Mouse (Mus musculus): ENCODE measurements around the gene Gm20518. TPM values are rescaled to one million over a fixed set of nuclear protein-coding genes. Genes with fewer than 3 reads are reported as not detected.
A peak's percentile ranks its signal among the peaks of the same experiment; 100 is the strongest.

Gene Gm20518
- polyA plus RNA-seq, 1 experiment from 2014 or later, result 0.19 TPM

DNA sequence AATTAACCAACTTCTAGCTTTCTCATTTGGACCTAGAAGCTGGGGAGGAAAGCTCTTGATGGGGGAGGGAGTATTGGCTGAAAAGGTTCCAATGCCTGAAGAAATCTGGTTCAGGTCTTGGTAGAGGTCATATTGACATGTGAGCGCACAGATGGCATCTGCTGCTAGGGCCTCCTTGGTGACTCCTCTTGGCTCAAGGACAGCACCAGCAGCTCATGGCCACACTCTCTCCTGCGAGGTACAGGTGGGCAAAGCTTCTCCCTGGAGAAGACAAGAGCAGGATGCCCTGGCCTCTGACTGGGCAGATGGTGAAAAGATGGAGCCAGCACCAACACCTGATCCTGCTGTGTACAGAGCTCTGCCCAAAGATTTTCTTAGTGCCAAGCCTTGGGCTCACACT is 65.0 kb downstream of the Gm20518 start:
- Histone ChIP-seq H3K9me3 (replicated peaks) (no peaks in the 10 kb centered on the region), H3K4me2 (no peak overlapping the region)

DNA sequence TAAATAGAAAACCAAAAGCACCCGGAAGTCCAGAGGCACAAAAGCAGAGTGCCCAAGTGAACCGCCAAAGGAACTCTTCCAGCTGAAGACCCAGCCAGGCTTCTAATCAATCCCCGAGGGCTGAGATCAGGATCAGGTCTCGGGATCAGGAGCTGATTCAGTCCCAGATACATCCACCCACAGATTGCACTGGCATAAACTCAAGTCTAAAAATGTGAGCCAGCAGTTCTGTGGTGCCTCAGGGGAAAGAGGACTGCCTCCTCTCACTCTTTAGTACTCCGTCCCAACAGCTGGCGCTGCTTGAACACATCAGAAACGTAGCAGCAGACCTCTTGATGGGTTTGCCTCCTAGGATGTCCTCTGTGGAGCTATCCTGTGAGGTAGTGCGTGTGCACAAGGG is 74.9 kb downstream of the Gm20518 start:
- Histone ChIP-seq H3K27ac (no peak overlapping the region), H3K9me3 (replicated peaks) (no peaks in the 10 kb centered on the region), H3K27me3 (peaks cover 43% of the 10 kb centered on the region), H3K4me1 (replicated peaks) (peaks cover 21% of the 10 kb centered on the region), H3K9ac (no peak overlapping the region), H3K36me3 (no peaks in the 10 kb centered on the region), H3K4me3 (no peak overlapping the region), H3K4me2 (no peak overlapping the region)
- WGBS, result 81% methylated on average over 8 of the region's 8 CpGs
- ATAC-seq (replicated peaks; ENCODE audit: insufficient number of reproducible peaks, insufficient read depth, low FRiP score, low read depth), result no peak

More for the DNA sequence above, 65.0 kb downstream of the Gm20518 start:
- 71% methylated on average over 2 of the region's 2 CpGs for WGBS
- Histone ChIP-seq H3K4me3 (no peak overlapping the region), H3K27me3 (peaks cover 36% of the 10 kb centered on the region), H3K36me3 (no peaks in the 10 kb centered on the region), H3K27ac (no peak overlapping the region), H3K9ac (no peak overlapping the region), H3K4me1 (replicated peaks) (no peaks in the 10 kb centered on the region)
- ATAC-seq (replicated peaks; ENCODE audit: insufficient number of reproducible peaks, insufficient read depth, low FRiP score, low read depth), result no peak

DNA sequence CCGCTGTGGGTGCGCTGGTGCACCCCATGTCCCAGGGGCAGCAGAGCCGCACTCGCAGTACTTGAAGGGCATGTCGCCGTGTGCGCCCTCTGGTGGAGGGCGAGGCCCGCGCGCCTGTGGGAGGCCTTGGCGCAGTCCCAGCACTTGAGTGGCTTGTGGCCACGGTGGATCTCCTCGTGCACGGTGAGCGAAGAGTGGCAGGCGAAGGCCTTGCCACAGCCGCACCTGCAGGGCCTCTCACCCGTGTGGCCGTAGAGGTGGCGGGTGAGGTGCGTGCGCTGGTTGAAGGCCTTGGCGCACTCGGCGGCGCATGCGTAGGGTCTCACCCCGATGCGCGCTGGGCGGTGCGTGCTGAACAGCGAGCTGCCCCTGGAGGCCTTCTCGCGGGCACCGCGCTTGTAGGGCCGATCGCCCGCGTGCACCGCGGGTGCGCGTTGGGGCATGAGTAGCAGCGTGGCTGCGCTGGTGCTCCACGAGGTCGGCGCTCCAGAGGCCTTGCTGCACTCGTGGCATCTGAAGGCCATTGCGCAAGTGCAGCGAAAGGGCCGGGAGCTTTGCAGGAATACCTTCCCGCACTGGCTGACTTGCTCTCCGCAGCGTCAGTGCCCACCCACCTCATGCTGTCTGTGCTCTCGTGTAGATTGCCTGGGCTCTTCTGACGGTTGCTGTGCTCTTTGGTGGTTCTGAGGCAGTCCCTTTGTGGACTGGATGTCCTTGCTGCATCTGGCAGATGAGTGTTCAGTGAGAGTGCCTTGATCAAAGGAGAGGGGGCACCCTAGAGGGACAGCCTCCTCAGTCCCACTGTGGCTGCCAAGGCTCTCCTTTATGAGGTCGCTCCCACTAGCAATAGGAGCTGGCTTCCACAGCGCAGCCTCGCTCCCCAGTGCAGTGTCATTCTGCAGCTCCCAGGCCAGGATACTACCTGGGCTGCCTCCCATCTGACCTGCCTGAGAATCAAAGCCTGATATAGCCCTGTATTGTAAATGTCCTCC is 75.8 kb downstream of the Gm20518 start:
- H3K9ac ChIP-seq, result peak overlapping the region; percentile 60
- WGBS, result 2% methylated on average over 63 of the region's 63 CpGs
- ATAC-seq (replicated peaks; ENCODE audit: insufficient number of reproducible peaks, insufficient read depth, low FRiP score, low read depth), result peak; percentile 75

DNA sequence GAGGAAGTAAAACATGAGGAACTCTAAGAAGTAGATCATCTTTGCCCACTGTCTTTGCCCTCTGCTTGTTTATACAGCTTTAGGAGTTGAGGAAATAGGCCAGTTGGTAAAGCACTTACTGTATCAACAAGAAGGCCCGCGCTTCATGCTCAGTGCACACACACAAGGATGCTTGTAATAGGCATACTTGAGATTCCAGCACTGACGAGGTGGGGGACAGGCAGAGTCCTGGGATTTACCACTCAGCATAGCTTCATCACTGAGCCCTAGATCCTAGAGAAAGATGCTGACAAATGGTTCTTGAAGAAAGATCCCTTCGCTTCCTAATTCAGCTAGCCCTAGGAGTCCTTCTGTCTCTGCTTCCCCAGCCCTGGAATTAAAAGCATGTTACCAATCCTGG is 78.3 kb downstream of the Gm20518 start:
- H3K27me3 ChIP-seq, result peaks cover 33% of the 10 kb centered on the region
- no peak overlapping the region for H3K4me3 ChIP-seq
- WGBS, result 37% methylated on average over 4 of the region's 4 CpGs
- H3K4me1 ChIP-seq (replicated peaks), result peaks cover 43% of the 10 kb centered on the region
- no peak overlapping the region for H3K9ac ChIP-seq
- H3K27ac ChIP-seq, result no peak overlapping the region
- no peak for ATAC-seq (replicated peaks; ENCODE audit: insufficient number of reproducible peaks, insufficient read depth, low FRiP score, low read depth)
- H3K4me2 ChIP-seq, result no peak overlapping the region
- H3K36me3 ChIP-seq, result no peaks in the 10 kb centered on the region
- H3K9me3 ChIP-seq (replicated peaks), result no peaks in the 10 kb centered on the region

More for the DNA sequence above, 75.8 kb downstream of the Gm20518 start:
- peak overlapping the region; percentile 89 for H3K4me2 ChIP-seq
- H3K36me3 ChIP-seq, result no peaks in the 10 kb centered on the region
- peaks cover 40% of the 10 kb centered on the region for H3K27me3 ChIP-seq
- no peak overlapping the region for H3K27ac ChIP-seq
- peak overlapping the region; percentile 53 for H3K4me3 ChIP-seq
- H3K9me3 ChIP-seq (replicated peaks), result no peaks in the 10 kb centered on the region
- H3K4me1 ChIP-seq (replicated peaks), result peaks cover 23% of the 10 kb centered on the region

DNA sequence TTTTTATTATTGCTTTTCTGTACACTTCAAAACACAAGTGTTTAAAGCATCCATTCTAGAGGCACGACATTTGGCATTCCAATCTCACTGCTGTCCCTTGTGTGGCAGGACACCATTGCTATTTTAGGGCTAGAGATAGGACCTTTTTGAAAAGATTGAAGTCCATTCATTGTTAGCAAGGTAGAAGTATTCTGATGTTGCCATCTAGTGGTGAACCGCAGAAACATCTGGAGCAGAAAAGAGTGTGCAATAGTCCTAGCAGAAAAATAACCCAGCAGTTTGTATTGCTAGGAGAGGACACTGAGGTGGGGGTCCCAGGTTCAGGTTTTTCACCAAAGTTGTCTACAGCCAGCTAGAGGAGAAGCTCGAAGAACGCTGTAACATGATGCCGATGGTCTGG is 79.4 kb downstream of the Gm20518 start:
- Histone ChIP-seq H3K27me3 (peaks cover 33% of the 10 kb centered on the region), H3K27ac (no peak overlapping the region), H3K36me3 (no peaks in the 10 kb centered on the region), H3K9ac (no peak overlapping the region), H3K9me3 (replicated peaks) (no peaks in the 10 kb centered on the region), H3K4me3 (no peak overlapping the region), H3K4me1 (replicated peaks) (peaks cover 53% of the 10 kb centered on the region), H3K4me2 (no peak overlapping the region)
- ATAC-seq (replicated peaks; ENCODE audit: insufficient number of reproducible peaks, insufficient read depth, low FRiP score, low read depth), result no peak
- WGBS, result 4% methylated on average over 5 of the region's 5 CpGs

DNA sequence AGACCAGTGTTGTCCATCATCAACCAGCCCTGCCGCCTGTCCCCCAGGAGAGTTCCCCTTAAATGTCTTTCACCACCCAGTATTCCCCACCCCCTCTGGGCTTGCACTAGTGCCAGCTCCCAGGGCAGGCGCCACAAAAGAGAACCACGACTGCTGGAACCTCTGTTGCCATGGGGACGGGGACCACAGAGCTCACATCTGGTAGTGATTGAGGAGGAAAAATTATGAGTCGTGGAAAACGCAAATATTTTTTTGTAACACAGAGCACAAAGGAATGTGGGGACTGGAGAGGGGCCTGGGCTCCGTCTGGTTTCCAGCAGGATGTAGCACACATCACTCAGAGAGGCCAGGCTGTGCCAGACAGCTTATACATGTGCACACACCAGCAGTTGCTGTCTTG is 81.8 kb downstream of the Gm20518 start:
- H3K4me2 ChIP-seq, result no peak overlapping the region
- no peaks in the 10 kb centered on the region for H3K36me3 ChIP-seq
- peak overlapping the region; percentile 56 for H3K27ac ChIP-seq
- WGBS, result 31% methylated on average over 7 of the region's 7 CpGs
- H3K4me3 ChIP-seq, result no peak overlapping the region
- H3K27me3 ChIP-seq, result peaks cover 40% of the 10 kb centered on the region
- peaks cover 55% of the 10 kb centered on the region for H3K4me1 ChIP-seq (replicated peaks)
- no peaks in the 10 kb centered on the region for H3K9me3 ChIP-seq (replicated peaks)
- ATAC-seq (replicated peaks; ENCODE audit: insufficient number of reproducible peaks, insufficient read depth, low FRiP score, low read depth), result peak; percentile 19; the same call in 1 of the 2 replicates
- no peak overlapping the region for H3K9ac ChIP-seq

DNA sequence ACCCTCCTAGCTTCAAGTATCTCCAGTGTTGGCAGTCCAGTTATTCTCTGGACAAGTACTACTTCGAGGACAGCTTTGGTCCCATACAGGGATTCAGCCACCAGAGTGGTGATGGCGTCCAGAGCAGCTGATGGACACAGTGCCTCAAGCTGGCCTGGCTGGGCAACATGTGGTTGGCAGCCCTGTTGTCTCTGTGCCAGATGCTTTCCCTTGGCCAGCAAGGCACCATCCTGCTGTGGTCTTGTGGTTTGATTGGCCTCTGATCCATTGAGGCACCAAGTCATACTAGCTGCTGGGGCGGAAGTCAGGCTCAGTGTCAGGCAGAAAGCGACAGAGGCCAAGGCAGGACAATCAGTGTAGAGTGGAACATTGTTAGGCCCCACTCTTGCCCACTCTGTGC is 82.3 kb downstream of the Gm20518 start:
- 70% methylated on average over 4 of the region's 4 CpGs for WGBS
- H3K4me2 ChIP-seq, result no peak overlapping the region
- no peaks in the 10 kb centered on the region for H3K9me3 ChIP-seq (replicated peaks)
- H3K27ac ChIP-seq, result peak overlapping the region; percentile 56
- H3K27me3 ChIP-seq, result peaks cover 43% of the 10 kb centered on the region
- H3K36me3 ChIP-seq, result no peaks in the 10 kb centered on the region
- ATAC-seq (replicated peaks; ENCODE audit: insufficient number of reproducible peaks, insufficient read depth, low FRiP score, low read depth), result no peak
- no peak overlapping the region for H3K4me3 ChIP-seq
- H3K9ac ChIP-seq, result no peak overlapping the region
- H3K4me1 ChIP-seq (replicated peaks), result peaks cover 60% of the 10 kb centered on the region

DNA sequence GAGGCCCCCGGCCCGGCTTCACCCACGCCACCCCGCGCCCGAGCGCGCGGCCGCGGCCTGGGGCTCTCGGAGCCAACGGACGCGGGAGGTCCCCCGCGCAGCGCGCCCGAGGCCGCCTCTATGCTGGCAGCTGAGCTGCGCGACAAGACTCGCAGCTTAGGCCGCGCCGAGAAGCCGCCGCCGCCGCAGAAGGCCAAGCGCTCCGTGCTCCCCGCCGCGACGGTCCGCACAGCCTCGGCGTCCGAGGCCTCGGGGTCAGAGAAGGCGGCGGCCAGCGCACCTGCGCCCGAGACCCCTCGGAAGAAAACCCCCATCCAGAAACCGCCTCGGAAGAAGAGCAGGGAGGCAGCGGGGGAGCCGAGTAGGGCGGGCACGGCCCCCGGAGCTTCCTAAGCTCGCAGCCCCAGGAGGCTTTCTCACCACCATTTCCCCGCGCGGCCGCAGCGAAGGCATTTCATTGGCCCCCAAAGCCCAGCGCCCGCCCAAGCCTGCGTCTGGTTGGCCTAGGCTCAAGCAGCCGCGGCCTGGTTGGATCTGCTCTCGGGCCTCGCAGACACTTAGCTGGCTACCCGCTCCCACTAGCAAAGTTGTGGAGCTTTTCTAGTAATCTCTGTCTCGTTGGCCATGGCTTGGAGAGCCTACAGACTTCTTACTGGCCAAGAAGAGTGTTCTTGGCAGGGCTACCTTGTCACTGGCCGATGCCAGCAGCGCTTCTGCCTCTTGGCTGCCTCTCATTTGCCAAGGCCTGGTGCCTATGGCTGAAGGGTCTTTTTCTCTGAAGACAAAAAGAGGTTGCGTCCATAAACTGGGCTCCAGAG is 84.1 kb downstream of the Gm20518 start:
- peak overlapping the region; percentile 62 for H3K9ac ChIP-seq
- WGBS, result 6% methylated on average over 73 of the region's 73 CpGs
- H3K27me3 ChIP-seq, result peaks cover 49% of the 10 kb centered on the region
- H3K4me3 ChIP-seq, result peak overlapping the region; percentile 57
- H3K4me2 ChIP-seq, result peak overlapping the region; percentile 99
- no peaks in the 10 kb centered on the region for H3K9me3 ChIP-seq (replicated peaks)
- peaks cover 78% of the 10 kb centered on the region for H3K4me1 ChIP-seq (replicated peaks)
- H3K27ac ChIP-seq, result peak overlapping the region; percentile 43
- H3K36me3 ChIP-seq, result no peaks in the 10 kb centered on the region
- ATAC-seq (replicated peaks; ENCODE audit: insufficient number of reproducible peaks, insufficient read depth, low FRiP score, low read depth), result peak; percentile 76

DNA sequence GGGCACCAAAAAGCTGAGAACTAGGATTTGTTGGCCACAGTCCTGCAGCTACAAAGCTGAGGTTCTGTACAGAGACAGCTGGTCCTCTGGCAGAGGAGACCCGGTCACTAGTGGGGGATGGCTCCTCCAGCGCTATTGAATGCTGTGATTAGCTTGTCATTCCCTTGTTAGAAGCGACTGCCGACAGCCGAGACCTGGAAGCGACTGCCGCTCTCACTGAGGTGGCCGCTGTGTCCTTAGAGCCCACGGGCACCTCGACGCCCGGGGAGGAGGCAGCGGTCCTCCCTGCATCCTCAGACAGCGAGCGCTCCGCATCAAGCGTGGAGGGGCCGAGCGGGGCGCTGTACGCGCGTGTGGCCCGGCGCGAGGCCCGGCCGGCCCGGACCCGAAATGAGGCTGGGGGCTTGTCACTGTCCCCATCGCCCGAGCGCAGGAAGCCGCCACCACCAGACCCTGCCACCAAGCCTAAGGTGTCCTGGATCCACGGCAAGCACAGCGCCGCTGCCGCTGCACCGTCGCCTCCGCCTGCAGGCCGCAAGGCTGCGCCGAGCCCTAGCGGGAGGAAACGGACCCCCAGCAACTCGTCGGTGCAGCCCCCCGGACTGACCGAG is 84.8 kb downstream of the Gm20518 start:
- WGBS, result 10% methylated on average over 48 of the region's 50 CpGs
- Histone ChIP-seq H3K27ac (peak overlapping the region; percentile 43), H3K27me3 (peaks cover 56% of the 10 kb centered on the region), H3K4me3 (peak overlapping the region; percentile 57), H3K4me1 (replicated peaks) (peaks cover 79% of the 10 kb centered on the region), H3K36me3 (no peaks in the 10 kb centered on the region), H3K9ac (peak overlapping the region; percentile 62), H3K9me3 (replicated peaks) (no peaks in the 10 kb centered on the region), H3K4me2 (peak overlapping the region; percentile 99)
- no peak for ATAC-seq (replicated peaks; ENCODE audit: insufficient number of reproducible peaks, insufficient read depth, low FRiP score, low read depth)

DNA sequence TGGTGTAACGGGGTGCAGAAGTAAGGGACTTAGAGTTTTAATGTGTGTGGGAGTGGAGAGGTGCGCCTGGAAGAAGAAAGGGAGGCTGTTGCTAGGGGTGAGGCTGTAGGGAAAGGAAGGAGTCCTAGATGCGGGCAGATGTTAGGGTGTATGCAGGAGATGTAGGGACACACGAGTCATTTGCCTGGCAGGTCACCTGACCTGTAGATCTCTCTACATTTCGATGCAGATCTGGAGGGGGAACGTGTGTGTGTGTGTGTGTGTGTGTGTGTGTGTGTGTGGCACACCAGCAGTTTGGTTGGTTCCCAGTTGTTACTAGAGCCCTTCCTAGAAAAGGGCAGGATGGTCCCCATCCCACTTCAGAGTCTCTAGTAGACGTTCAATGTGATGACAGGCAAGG is 86.5 kb downstream of the Gm20518 start:
- Histone ChIP-seq H3K9me3 (replicated peaks) (no peaks in the 10 kb centered on the region), H3K27me3 (peaks cover 71% of the 10 kb centered on the region), H3K36me3 (no peaks in the 10 kb centered on the region), H3K4me3 (peak overlapping the region; percentile 43), H3K4me1 (replicated peaks) (peaks cover 71% of the 10 kb centered on the region), H3K9ac (no peak overlapping the region), H3K4me2 (peak overlapping the region; percentile 65), H3K27ac (no peak overlapping the region)
- WGBS, result 39% methylated on average over 7 of the region's 7 CpGs
- no peak for ATAC-seq (replicated peaks; ENCODE audit: insufficient number of reproducible peaks, insufficient read depth, low FRiP score, low read depth)

DNA sequence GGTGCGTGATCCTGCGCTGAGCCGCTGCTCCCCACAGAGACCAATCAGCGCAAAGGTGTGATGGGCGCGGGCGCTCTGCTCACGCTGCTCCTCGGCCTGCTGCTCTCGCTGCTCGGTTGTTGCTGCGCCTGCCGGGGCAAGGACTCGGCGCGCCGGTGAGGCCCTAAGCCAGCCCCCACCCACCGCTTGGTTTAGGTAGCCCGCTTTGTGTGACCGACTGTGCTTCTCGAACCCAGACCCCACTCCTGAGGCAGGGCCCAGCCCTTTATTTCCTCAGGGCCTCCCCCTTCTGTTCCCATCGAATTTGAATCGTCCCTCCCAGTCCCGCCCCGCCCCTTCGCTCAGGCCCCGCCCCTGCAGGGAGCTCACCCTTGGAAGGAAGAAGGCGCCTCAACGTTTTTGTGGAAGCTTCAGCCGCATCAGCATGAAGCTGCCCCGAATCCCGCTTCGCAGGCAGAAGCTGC is 87.0 kb downstream of the Gm20518 start:
- no peak for ATAC-seq (replicated peaks; ENCODE audit: insufficient number of reproducible peaks, insufficient read depth, low FRiP score, low read depth)
- no peaks in the 10 kb centered on the region for H3K9me3 ChIP-seq (replicated peaks)
- H3K4me1 ChIP-seq (replicated peaks), result peaks cover 72% of the 10 kb centered on the region
- H3K9ac ChIP-seq, result 0 out of 2 replicates have a peak overlapping the region, but pooled peaks have one; percentile 14
- H3K27ac ChIP-seq, result no peak overlapping the region
- H3K4me3 ChIP-seq, result peak overlapping the region; percentile 43
- H3K27me3 ChIP-seq, result peaks cover 76% of the 10 kb centered on the region
- H3K4me2 ChIP-seq, result peak overlapping the region; percentile 65
- H3K36me3 ChIP-seq, result no peaks in the 10 kb centered on the region
- WGBS, result 21% methylated on average over 33 of the region's 33 CpGs

Data from heart, embryonic 15.5 days (tissue).